Mouse (Mus musculus) embryonic facial prominence, embryonic 11.5 days (tissue): ENCODE results near the gene Gabrr2. TPM values are rescaled to one million over a fixed set of nuclear protein-coding genes. Genes with fewer than 3 reads are reported as not detected.

Source experiments
- ATAC-seq: fragments of 200-750 bp; cut with Nextera tagmentation; replicated peaks from 2 replicates; pipeline ENCODE4 v1.8.0; 2017; ENCODE audit warnings: low read depth; ENCODE audit not compliant: insufficient number of reproducible peaks, low FRiP score, low TSS enrichment
- DNase-seq: peaks from one replicate; pipeline ENCODE4 v3.0.0-alpha.2; 2015; ENCODE audit warnings: low spot score
- H3K27ac ChIP-seq: fragments of 300-500 bp; sonication (generic); replicated peaks from 2 replicates; pipeline ENCODE4 v1.5.1; 2014; ENCODE audit warnings: mild to moderate bottlenecking, low read depth, low read length, control low read depth
- H3K27me3 ChIP-seq: fragments of 300-500 bp; sonication (generic); 2 replicates; pipeline ENCODE4 v1.6.1; 2014; ENCODE audit warnings: mild to moderate bottlenecking, low read length, moderate library complexity, mixed read lengths; ENCODE audit not compliant: control insufficient read depth, insufficient read depth
- H3K36me3 ChIP-seq: fragments of 300-500 bp; sonication (generic); replicated peaks from 2 replicates; pipeline ENCODE4 v1.6.1; 2014; ENCODE audit warnings: low read depth, mild to moderate bottlenecking, low read length, moderate library complexity, mixed read lengths; ENCODE audit not compliant: control insufficient read depth, insufficient read depth
- H3K4me1 ChIP-seq: fragments of 300-500 bp; sonication (generic); 2 replicates; pipeline ENCODE4 v1.6.1; 2014; ENCODE audit warnings: low read length, mixed read lengths; ENCODE audit not compliant: control insufficient read depth, insufficient read depth
- H3K4me2 ChIP-seq: fragments of 300-500 bp; sonication (generic); 2 replicates; pipeline ENCODE4 v1.6.1; 2014; ENCODE audit warnings: low read depth, mild to moderate bottlenecking, control low read depth, low read length, moderate library complexity
- H3K4me3 ChIP-seq: fragments of 300-500 bp; sonication (generic); 2 replicates; pipeline ENCODE4 v1.5.1; 2014; ENCODE audit warnings: low read depth, low read length, control low read depth
- H3K9ac ChIP-seq: fragments of 300-500 bp; sonication (generic); replicated peaks from 2 replicates; pipeline ENCODE4 v1.6.1; 2014; ENCODE audit warnings: mild to moderate bottlenecking, control low read depth, low read length
- H3K9me3 ChIP-seq: fragments of 300-500 bp; sonication (generic); replicated peaks from 2 replicates; pipeline ENCODE4 v1.6.1; 2016; ENCODE audit warnings: mild to moderate bottlenecking, low read length, inconsistent platforms, mixed read lengths; ENCODE audit not compliant: control insufficient read depth
- whole genome bisulfite sequencing: fragments of 180-500 bp; shearing (Covaris S2); extraction: QIAGEN DNeasy Blood & Tissue Kit; methylation state at CpG from one replicate; pipeline ENCODE4 v1.1.7; 2014; 5-methylcytosine and 5-hydroxymethylcytosine counted together
- polyA plus RNA-seq: library from polyadenylated mRNA; unstranded; fragments of >200 nt; fragmentation: Nextera tagmentation; extraction: Ambion mirVana; gene quantifications from 2 replicates; pipeline ENCODE4 v1.2.1, GENCODE M21; 2014

Gene Gabrr2
- 0.43 TPM in 1 of 2 replicates, not detected in the other for polyA plus RNA-seq

GRCm38 (mm10) chr4:33062981-33063380 is at the start of gene Gabrr2:
Gene Gabrr2, plus strand, starts transcription at chr4:33062999.
- no peak within 1 kb of the TSS for H3K4me2 ChIP-seq
- no peaks in the 10 kb centered on the region for H3K36me3 ChIP-seq
- no peaks in the 10 kb centered on the region for H3K27me3 ChIP-seq
- WGBS = 91% methylated on average over 4 of the region's 4 CpGs
- no peaks in the 10 kb centered on the region for H3K4me1 ChIP-seq
- H3K4me3 ChIP-seq = no peak within 1 kb of the TSS
- ATAC-seq (no peak), DNase-seq (no peak)
- no peaks in the 10 kb centered on the region for H3K9me3 ChIP-seq
- no peak within 1 kb of the TSS for H3K27ac ChIP-seq
- no peak within 1 kb of the TSS for H3K9ac ChIP-seq

GRCm38 (mm10) chr4:33018361-33018999 is 44.3 kb upstream of the Gabrr2 start:
- Histone ChIP-seq H3K9ac (no peak overlapping the region), H3K27me3 (no peaks in the 10 kb centered on the region), H3K4me2 (no peak overlapping the region), H3K27ac (no peak overlapping the region), H3K4me3 (no peak overlapping the region), H3K4me1 (no peaks in the 10 kb centered on the region), H3K9me3 (no peaks in the 10 kb centered on the region), H3K36me3 (no peaks in the 10 kb centered on the region; the same call in 1 of the 2 replicates)
- WGBS = 50% methylated on average over 9 of the region's 9 CpGs
- DNase-seq (peak; percentile 91), ATAC-seq (no peak; the same call in 1 of the 2 replicates)

- Histone ChIP-seq H3K27me3 (no peaks in the 10 kb centered on the region), H3K4me2 (no peak overlapping the region), H3K9ac (no peak overlapping the region), H3K4me1 (no peaks in the 10 kb centered on the region), H3K9me3 (no peaks in the 10 kb centered on the region), H3K4me3 (no peak overlapping the region), H3K36me3 (no peaks in the 10 kb centered on the region), H3K27ac (no peak overlapping the region)
- ATAC-seq (no peak), DNase-seq (no peak)
- 72% methylated on average over 8 of the region's 8 CpGs for WGBS
Observed at GRCm38 (mm10) chr4:33024420-33024819, 38.4 kb upstream of the Gabrr2 start.

- Histone ChIP-seq H3K27ac (no peak overlapping the region), H3K36me3 (no peaks in the 10 kb centered on the region), H3K4me3 (no peak overlapping the region), H3K27me3 (no peaks in the 10 kb centered on the region), H3K4me2 (no peak overlapping the region), H3K9ac (no peak overlapping the region), H3K4me1 (no peaks in the 10 kb centered on the region), H3K9me3 (no peaks in the 10 kb centered on the region)
- 86% methylated on average over 7 of the region's 7 CpGs for WGBS
- DNase-seq = no peak
- ATAC-seq = no peak
Observed at GRCm38 (mm10) chr4:33029104-33029503, 33.7 kb upstream of the Gabrr2 start.

- Histone ChIP-seq H3K36me3 (no peaks in the 10 kb centered on the region), H3K4me1 (no peaks in the 10 kb centered on the region), H3K27ac (peak overlapping the region; percentile 86), H3K4me3 (peak overlapping the region; percentile 84), H3K9me3 (0 out of 2 replicates have a peak, but pooled peaks cover 3% of the 10 kb centered on the region), H3K9ac (peak overlapping the region; percentile 94), H3K4me2 (peak overlapping the region; percentile 44), H3K27me3 (no peaks in the 10 kb centered on the region)
- DNase-seq = peak; percentile 57
- peak; percentile 57 for ATAC-seq
- 2% methylated on average over 55 of the region's 55 CpGs for WGBS
Observed at GRCm38 (mm10) chr4:33030264-33031194, 32.3 kb upstream of the Gabrr2 start.

GRCm38 (mm10) chr4:33031195-33031960 is 31.4 kb upstream of the Gabrr2 start, which contains the start of gene Ube2j1:
Gene Ube2j1, plus strand, starts transcription at chr4:33031416.
- DNase-seq (peak; percentile 91), ATAC-seq (peak; percentile 98)
- WGBS = under 1% methylated on average over 102 of the region's 123 CpGs
- Histone ChIP-seq H3K9ac (peak within 1 kb of the TSS; percentile 94), H3K27me3 (no peaks in the 10 kb centered on the region), H3K36me3 (no peaks in the 10 kb centered on the region), H3K4me3 (peak within 1 kb of the TSS; percentile 84), H3K4me1 (no peaks in the 10 kb centered on the region), H3K9me3 (0 out of 2 replicates have a peak, but pooled peaks cover 4% of the 10 kb centered on the region), H3K4me2 (peak within 1 kb of the TSS; percentile 44), H3K27ac (peak within 1 kb of the TSS; percentile 86)

GRCm38 (mm10) chr4:33032045-33032444 is 30.8 kb upstream of the Gabrr2 start:
- Histone ChIP-seq H3K4me1 (no peaks in the 10 kb centered on the region), H3K9ac (peak overlapping the region; percentile 94), H3K9me3 (0 out of 2 replicates have a peak, but pooled peaks cover 4% of the 10 kb centered on the region), H3K4me3 (peak overlapping the region; percentile 84), H3K27ac (no peak overlapping the region), H3K36me3 (no peaks in the 10 kb centered on the region), H3K4me2 (peak overlapping the region; percentile 44), H3K27me3 (no peaks in the 10 kb centered on the region)
- DNase-seq (no peak), ATAC-seq (no peak)
- WGBS = 8% methylated on average over 4 of the region's 4 CpGs
